Mouse (Mus musculus): ENCODE data around the gene Cmtm5.

DNA sequence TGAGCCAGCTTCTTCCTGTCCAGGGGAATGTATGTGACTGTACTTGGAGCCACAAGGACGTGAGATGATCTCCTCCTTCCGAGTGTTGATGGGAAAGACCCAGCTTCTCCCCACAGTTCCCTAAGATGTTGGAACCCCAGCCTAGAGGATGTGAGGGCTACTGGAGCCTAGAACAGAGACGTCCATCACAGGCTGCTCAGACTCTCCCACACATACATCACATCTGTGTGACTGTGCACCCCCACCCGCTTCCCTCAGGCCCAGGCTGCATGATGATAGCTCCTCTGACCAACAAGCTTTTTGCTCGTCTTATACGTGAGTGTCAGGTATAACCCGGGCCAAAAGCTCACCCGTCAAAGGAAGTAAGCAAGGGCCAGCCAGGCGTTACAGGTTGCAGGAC, 12.7 kb downstream of the Cmtm5 start:
- no peak for TF ChIP-seq POLR2A (IDR thresholded peaks at IDR 0.05; ENCODE audit: control insufficient read depth, low read depth, low read length)
- no peak for TF ChIP-seq CTCF (IDR thresholded peaks at IDR 0.05; ENCODE audit: control insufficient read depth, insufficient read depth, insufficient replicate concordance, low read depth, low read length)

All from testis, adult 2 months (tissue).